Mouse (Mus musculus) hindbrain, embryonic 16.5 days (tissue): Measurements from ENCODE around the gene Lman1l. TPM values are rescaled to one million over a fixed set of nuclear protein-coding genes. Genes with fewer than 3 reads are reported as not detected.

Source experiments
- ATAC-seq: fragments of 200-750 bp; cut with Nextera tagmentation; 2 replicates; pipeline ENCODE4 v1.8.0; 2017; ENCODE audit warnings: moderate TSS enrichment, moderate library complexity
- H3K27ac ChIP-seq: fragments of 300-500 bp; sonication (generic); 2 replicates; pipeline ENCODE4 v1.5.1; 2014; ENCODE audit warnings: low read depth, mild to moderate bottlenecking, control low read depth, low read length, moderate library complexity
- H3K27me3 ChIP-seq: fragments of 300-500 bp; sonication (generic); replicated peaks from 2 replicates; pipeline ENCODE4 v1.6.1; 2014; ENCODE audit warnings: low read length; ENCODE audit not compliant: control insufficient read depth, insufficient read depth
- H3K36me3 ChIP-seq: fragments of 300-500 bp; sonication (generic); 2 replicates; pipeline ENCODE4 v1.6.1; 2014; ENCODE audit warnings: mild to moderate bottlenecking, low read length, moderate library complexity, mixed read lengths; ENCODE audit not compliant: control insufficient read depth, insufficient read depth
- H3K4me1 ChIP-seq: fragments of 300-500 bp; sonication (generic); 2 replicates; pipeline ENCODE4 v1.6.1; 2014; ENCODE audit warnings: low read depth, low read length; ENCODE audit not compliant: control insufficient read depth, insufficient read depth
- H3K4me2 ChIP-seq: fragments of 300-500 bp; sonication (generic); 2 replicates; pipeline ENCODE4 v1.6.1; 2014; ENCODE audit warnings: mild to moderate bottlenecking, low read length, control low read depth, moderate library complexity
- H3K4me3 ChIP-seq: fragments of 300-500 bp; sonication (generic); 2 replicates; pipeline ENCODE4 v1.5.1; 2014; ENCODE audit warnings: mild to moderate bottlenecking, low read length, control low read depth, moderate library complexity
- H3K9ac ChIP-seq: fragments of 300-500 bp; sonication (generic); 2 replicates; pipeline ENCODE4 v1.6.1; 2014; ENCODE audit warnings: low read depth, mild to moderate bottlenecking, control low read depth, low read length, moderate library complexity
- H3K9me3 ChIP-seq: fragments of 300-500 bp; sonication (generic); 2 replicates; pipeline ENCODE4 v1.6.1; 2014; ENCODE audit warnings: mild to moderate bottlenecking, low read length, moderate library complexity; ENCODE audit not compliant: control insufficient read depth
- WGBS: fragments of 180-500 bp; shearing (Covaris S2); extraction: QIAGEN DNeasy Blood & Tissue Kit; methylation state at CpG from one replicate; pipeline ENCODE4 v1.1.7; 2014; 5-methylcytosine and 5-hydroxymethylcytosine counted together
- polyA plus RNA-seq: library from polyadenylated mRNA; unstranded; fragments of >200 nt; fragmentation: Nextera tagmentation; extraction: Ambion mirVana; gene quantifications from 2 replicates; pipeline ENCODE4 v1.2.1, GENCODE M21; 2015

Lman1l gene
- polyA plus RNA-seq, 1 experiment from 2014 or later, result not detected

- no peaks in the 10 kb centered on the region for H3K27me3 ChIP-seq
- H3K27ac ChIP-seq, result no peak overlapping the region; the same call in 1 of the 2 replicates
- peak; percentile 46 for ATAC-seq
- no peak overlapping the region; the same call in 1 of the 2 replicates for H3K4me2 ChIP-seq
- H3K4me3 ChIP-seq, result no peak overlapping the region
- WGBS, result 28% methylated on average over 6 of the region's 6 CpGs
- H3K36me3 ChIP-seq, result no peaks in the 10 kb centered on the region
- H3K9me3 ChIP-seq, result no peaks in the 10 kb centered on the region
- H3K9ac ChIP-seq, result no peak overlapping the region
- peaks cover 6% of the 10 kb centered on the region for H3K4me1 ChIP-seq
Measured at GRCm38 (mm10) chr9:57650786-57651311, 30.3 kb upstream of the Lman1l start.

- Histone ChIP-seq H3K9me3 (no peaks in the 10 kb centered on the region), H3K36me3 (no peaks in the 10 kb centered on the region), H3K4me1 (peaks cover 3% of the 10 kb centered on the region; the same call in 1 of the 2 replicates), H3K4me2 (no peak overlapping the region), H3K4me3 (no peak overlapping the region), H3K27ac (no peak overlapping the region; the same call in 1 of the 2 replicates), H3K27me3 (no peaks in the 10 kb centered on the region), H3K9ac (no peak overlapping the region)
- ATAC-seq, result no peak; the same call in 1 of the 2 replicates
- WGBS, result 92% methylated on average over 6 of the region's 6 CpGs
Measured at GRCm38 (mm10) chr9:57650130-57650785, 29.7 kb upstream of the Lman1l start.

GRCm38 (mm10) chr9:57647286-57648108, 26.9 kb upstream of the Lman1l start:
- Histone ChIP-seq H3K4me2 (no peak overlapping the region), H3K4me3 (no peak overlapping the region), H3K36me3 (no peaks in the 10 kb centered on the region), H3K27me3 (no peaks in the 10 kb centered on the region), H3K4me1 (peaks cover 23% of the 10 kb centered on the region), H3K27ac (no peak overlapping the region), H3K9ac (no peak overlapping the region), H3K9me3 (no peaks in the 10 kb centered on the region)
- WGBS, result 74% methylated on average over 4 of the region's 4 CpGs
- ATAC-seq, result no peak

- Histone ChIP-seq H3K4me2 (no peak overlapping the region), H3K27me3 (no peaks in the 10 kb centered on the region), H3K4me1 (peaks cover 32% of the 10 kb centered on the region), H3K4me3 (no peak overlapping the region), H3K36me3 (no peaks in the 10 kb centered on the region), H3K9ac (no peak overlapping the region), H3K9me3 (no peaks in the 10 kb centered on the region), H3K27ac (no peak overlapping the region)
- WGBS, result 70% methylated on average over 12 of the region's 12 CpGs
- ATAC-seq, result no peak
Measured at GRCm38 (mm10) chr9:57646551-57647103, 26.1 kb upstream of the Lman1l start.

- Histone ChIP-seq H3K4me1 (peaks cover 43% of the 10 kb centered on the region), H3K4me2 (peak overlapping the region; percentile 98), H3K27ac (peak overlapping the region; percentile 93), H3K9ac (peak overlapping the region; percentile 100), H3K4me3 (peak overlapping the region; percentile 96), H3K36me3 (no peaks in the 10 kb centered on the region), H3K27me3 (no peaks in the 10 kb centered on the region), H3K9me3 (no peaks in the 10 kb centered on the region)
- 1% methylated on average over 60 of the region's 85 CpGs for WGBS
- ATAC-seq, result peak; percentile 89
Measured at GRCm38 (mm10) chr9:57644944-57645893, 24.6 kb upstream of the Lman1l start.

- peak; percentile 3; the same call in 1 of the 2 replicates for ATAC-seq
- Histone ChIP-seq H3K4me3 (peak overlapping the region; percentile 96), H3K9ac (peak overlapping the region; percentile 100), H3K27me3 (no peaks in the 10 kb centered on the region), H3K9me3 (no peaks in the 10 kb centered on the region), H3K36me3 (no peaks in the 10 kb centered on the region), H3K27ac (peak overlapping the region; percentile 93), H3K4me1 (peaks cover 50% of the 10 kb centered on the region), H3K4me2 (peak overlapping the region; percentile 98)
- WGBS, result under 1% methylated on average over 18 of the region's 18 CpGs
Measured at GRCm38 (mm10) chr9:57644442-57644943, 23.9 kb upstream of the Lman1l start.

- Histone ChIP-seq H3K27me3 (no peaks in the 10 kb centered on the region), H3K9me3 (no peaks in the 10 kb centered on the region), H3K36me3 (no peaks in the 10 kb centered on the region), H3K4me1 (peaks cover 57% of the 10 kb centered on the region), H3K9ac (peak overlapping the region; percentile 100), H3K4me3 (peak overlapping the region; percentile 96), H3K27ac (no peak overlapping the region; the same call in 1 of the 2 replicates), H3K4me2 (peak overlapping the region; percentile 98)
- no peak for ATAC-seq
- 49% methylated on average over 7 of the region's 7 CpGs for WGBS
Measured at GRCm38 (mm10) chr9:57643856-57644180, 23.2 kb upstream of the Lman1l start.

- ATAC-seq, result no peak
- Histone ChIP-seq H3K9me3 (no peaks in the 10 kb centered on the region), H3K27me3 (no peaks in the 10 kb centered on the region), H3K27ac (no peak overlapping the region), H3K4me1 (peaks cover 62% of the 10 kb centered on the region), H3K9ac (peak overlapping the region; percentile 100), H3K4me3 (peak overlapping the region; percentile 96), H3K4me2 (peak overlapping the region; percentile 98), H3K36me3 (no peaks in the 10 kb centered on the region)
- WGBS, result 68% methylated on average over 9 of the region's 9 CpGs
Measured at GRCm38 (mm10) chr9:57643169-57643855, 22.7 kb upstream of the Lman1l start.
